Mouse (Mus musculus) midbrain, embryonic 16.5 days (tissue): ENCODE results near the gene Tbl1xr1. TPM values are rescaled to one million over a fixed set of nuclear protein-coding genes. Genes with fewer than 3 reads are reported as not detected.
A peak's percentile ranks its signal among the peaks of the same experiment; 100 is the strongest.

Experiments
- ATAC-seq: fragments of 200-750 bp; cut with Nextera tagmentation; 2 replicates; pipeline ENCODE4 v1.8.0; 2017; ENCODE audit warnings: moderate TSS enrichment
- H3K27ac ChIP-seq: fragments of 300-500 bp; sonication (generic); 2 replicates; pipeline ENCODE4 v1.5.1; 2014; ENCODE audit warnings: mild to moderate bottlenecking, low read length, mixed read lengths
- H3K27me3 ChIP-seq: fragments of 300-500 bp; sonication (generic); 2 replicates; pipeline ENCODE4 v1.6.1; 2014; ENCODE audit warnings: low read depth, low read length, mixed read lengths; ENCODE audit not compliant: control insufficient read depth, insufficient read depth
- H3K36me3 ChIP-seq: fragments of 300-500 bp; sonication (generic); 2 replicates; pipeline ENCODE4 v1.6.1; 2014; ENCODE audit warnings: mild to moderate bottlenecking, low read length, moderate library complexity, mixed read lengths; ENCODE audit not compliant: control insufficient read depth, insufficient read depth
- H3K4me1 ChIP-seq: fragments of 300-500 bp; sonication (generic); 2 replicates; pipeline ENCODE4 v1.6.1; 2014; ENCODE audit warnings: mild to moderate bottlenecking, low read length, mixed read lengths; ENCODE audit not compliant: control insufficient read depth, insufficient read depth
- H3K4me2 ChIP-seq: fragments of 300-500 bp; sonication (generic); 2 replicates; pipeline ENCODE4 v1.6.1; 2014; ENCODE audit warnings: mild to moderate bottlenecking, low read length, mixed read lengths
- H3K4me3 ChIP-seq: fragments of 300-500 bp; sonication (generic); 2 replicates; pipeline ENCODE4 v1.5.1; 2014; ENCODE audit warnings: low read depth, mild to moderate bottlenecking, low read length, moderate library complexity, mixed read lengths
- H3K9ac ChIP-seq: fragments of 300-500 bp; sonication (generic); 2 replicates; pipeline ENCODE4 v1.6.1; 2014; ENCODE audit warnings: low read depth, low read length, mixed read lengths
- H3K9me3 ChIP-seq: fragments of 300-500 bp; sonication (generic); replicated peaks from 2 replicates; pipeline ENCODE4 v1.6.1; 2014; ENCODE audit warnings: mild to moderate bottlenecking, low read length, mixed read lengths; ENCODE audit not compliant: control insufficient read depth, poor library complexity, severe bottlenecking
- WGBS: fragments of 180-500 bp; shearing (Covaris S2); extraction: QIAGEN DNeasy Blood & Tissue Kit; methylation state at CpG from one replicate; pipeline ENCODE4 v1.1.7; 2014; 5-methylcytosine and 5-hydroxymethylcytosine counted together
- polyA plus RNA-seq: library from polyadenylated mRNA; unstranded; fragments of >200 nt; fragmentation: Nextera tagmentation; extraction: Ambion mirVana; gene quantifications from 2 replicates; pipeline ENCODE4 v1.2.1, GENCODE M21; 2015

Gene Tbl1xr1
- polyA plus RNA-seq, 1 experiment from 2014 or later, result 15.1 TPM

DNA sequence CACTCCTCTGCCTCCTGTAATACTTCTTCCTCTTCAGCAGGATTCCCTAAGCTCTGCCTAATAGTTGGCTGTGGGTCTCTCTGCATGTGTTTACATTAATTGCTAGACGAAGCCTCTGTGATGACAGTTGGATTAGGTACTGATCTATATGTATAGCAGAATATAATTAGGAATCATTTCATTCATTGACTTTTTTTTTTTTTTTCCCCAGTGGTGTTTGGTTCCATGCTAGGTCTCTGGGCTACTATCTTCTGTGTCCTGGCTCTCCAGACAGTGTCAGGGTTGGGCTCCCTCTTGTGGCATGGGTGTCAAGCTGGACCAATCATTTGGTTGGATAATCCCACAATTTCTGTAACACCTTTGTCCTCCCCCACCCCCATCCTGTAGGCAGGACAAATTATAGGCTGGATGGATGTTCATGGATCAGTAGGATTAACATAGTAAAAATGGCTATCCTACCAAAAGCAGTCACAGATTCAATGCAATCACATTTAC lies 71.0 kb downstream of the Tbl1xr1 start:
- Histone ChIP-seq H3K36me3 (no peaks in the 10 kb centered on the region), H3K4me2 (no peak overlapping the region), H3K27me3 (no peaks in the 10 kb centered on the region), H3K9ac (no peak overlapping the region), H3K4me1 (no peaks in the 10 kb centered on the region), H3K27ac (no peak overlapping the region), H3K4me3 (no peak overlapping the region), H3K9me3 (no peaks in the 10 kb centered on the region)
- WGBS, result 73% methylated on average over 1 of the region's 1 CpGs
- ATAC-seq, result no peak

DNA sequence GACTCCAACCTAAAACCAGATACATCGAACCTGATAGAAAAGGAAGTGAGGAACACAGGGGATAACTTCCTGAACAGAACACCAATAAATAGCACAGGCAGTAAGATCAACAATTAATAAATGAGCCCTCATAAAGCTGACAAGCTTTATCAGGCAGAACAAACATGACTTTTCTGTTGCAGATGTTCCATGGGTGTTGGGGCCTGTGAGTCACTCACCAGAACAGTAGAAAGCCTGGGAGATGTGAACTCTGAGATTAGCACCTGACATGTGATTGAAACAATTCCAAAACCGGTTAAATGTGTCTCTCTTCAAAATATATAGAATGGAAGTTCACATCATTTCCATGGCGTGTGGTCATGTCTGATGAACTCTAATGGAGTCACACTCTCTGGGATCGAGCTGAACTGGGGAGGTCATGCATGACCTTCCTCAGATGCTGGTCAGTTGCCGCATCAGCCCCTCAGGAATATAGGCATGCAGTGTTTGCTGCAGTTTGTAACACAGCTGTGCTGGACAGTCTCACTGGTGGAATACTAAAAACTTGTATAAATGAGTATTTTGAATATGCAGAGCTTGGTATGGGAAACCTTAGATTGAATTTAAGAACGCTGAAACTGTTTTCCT lies 72.0 kb downstream of the Tbl1xr1 start:
- Histone ChIP-seq H3K4me2 (no peak overlapping the region), H3K9ac (no peak overlapping the region), H3K9me3 (no peaks in the 10 kb centered on the region), H3K27ac (no peak overlapping the region), H3K36me3 (no peaks in the 10 kb centered on the region), H3K4me3 (no peak overlapping the region), H3K27me3 (no peaks in the 10 kb centered on the region), H3K4me1 (no peaks in the 10 kb centered on the region)
- WGBS, result 90% methylated on average over 6 of the region's 6 CpGs
- no peak for ATAC-seq

DNA sequence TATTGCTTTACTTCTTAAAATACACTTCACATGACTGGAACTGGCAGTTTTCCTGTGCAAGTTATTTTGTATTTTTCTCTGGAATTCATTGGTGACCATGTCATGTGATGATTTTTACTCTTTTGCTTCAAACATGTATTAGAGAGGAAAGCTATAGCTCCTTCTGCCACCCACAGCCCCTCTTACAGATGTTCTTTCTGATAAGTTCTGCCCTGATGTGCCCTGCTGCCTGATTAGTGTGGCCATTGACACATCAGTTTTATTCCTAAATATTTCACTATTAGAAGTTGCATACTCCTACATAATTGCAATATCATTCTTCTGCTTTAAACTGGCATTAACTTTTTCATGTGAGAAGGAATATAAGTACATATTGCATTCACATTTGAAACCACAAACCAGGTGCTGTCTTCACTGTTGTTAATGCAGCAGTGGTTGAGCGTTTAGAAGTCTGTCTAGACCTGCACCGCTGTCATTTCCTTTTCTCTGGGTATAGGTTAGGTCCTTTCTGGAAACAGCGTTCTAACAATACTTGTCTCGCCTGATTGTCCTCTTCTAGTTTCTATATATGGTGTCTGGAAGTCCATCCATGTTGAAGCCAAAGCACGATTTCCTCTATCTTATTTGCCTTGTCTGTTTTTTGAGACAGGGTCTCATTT lies 74.5 kb downstream of the Tbl1xr1 start:
- no peaks in the 10 kb centered on the region for H3K36me3 ChIP-seq
- 92% methylated on average over 5 of the region's 5 CpGs for WGBS
- H3K4me2 ChIP-seq, result no peak overlapping the region
- no peaks in the 10 kb centered on the region for H3K27me3 ChIP-seq
- H3K4me3 ChIP-seq, result no peak overlapping the region
- no peak overlapping the region for H3K9ac ChIP-seq
- no peaks in the 10 kb centered on the region for H3K9me3 ChIP-seq
- H3K27ac ChIP-seq, result no peak overlapping the region
- ATAC-seq, result no peak
- no peaks in the 10 kb centered on the region for H3K4me1 ChIP-seq

DNA sequence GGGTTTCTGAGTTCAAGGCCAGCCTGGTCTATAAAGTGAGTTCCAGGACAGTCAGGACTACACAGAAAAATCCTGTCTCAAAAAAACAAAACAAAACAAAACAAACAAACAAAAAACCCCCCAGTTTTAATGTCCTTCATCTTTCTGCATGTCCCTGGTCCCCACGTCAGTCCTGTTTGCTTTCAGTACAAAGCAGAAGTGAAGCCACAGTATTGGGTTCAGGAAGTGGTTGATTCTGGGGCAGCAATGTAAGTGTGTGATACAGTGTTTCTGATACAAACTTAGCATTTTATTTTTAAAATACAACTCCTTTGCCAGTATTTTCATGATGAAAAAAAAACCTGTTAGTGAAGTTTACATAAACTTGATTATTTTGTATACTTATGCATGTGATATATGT lies 76.3 kb downstream of the Tbl1xr1 start:
- Histone ChIP-seq H3K27ac (no peak overlapping the region), H3K4me1 (no peaks in the 10 kb centered on the region), H3K9ac (no peak overlapping the region), H3K27me3 (no peaks in the 10 kb centered on the region), H3K36me3 (no peaks in the 10 kb centered on the region), H3K4me3 (no peak overlapping the region), H3K4me2 (no peak overlapping the region), H3K9me3 (no peaks in the 10 kb centered on the region)
- WGBS, result 96% methylated on average over 1 of the region's 1 CpGs
- ATAC-seq, result no peak

DNA sequence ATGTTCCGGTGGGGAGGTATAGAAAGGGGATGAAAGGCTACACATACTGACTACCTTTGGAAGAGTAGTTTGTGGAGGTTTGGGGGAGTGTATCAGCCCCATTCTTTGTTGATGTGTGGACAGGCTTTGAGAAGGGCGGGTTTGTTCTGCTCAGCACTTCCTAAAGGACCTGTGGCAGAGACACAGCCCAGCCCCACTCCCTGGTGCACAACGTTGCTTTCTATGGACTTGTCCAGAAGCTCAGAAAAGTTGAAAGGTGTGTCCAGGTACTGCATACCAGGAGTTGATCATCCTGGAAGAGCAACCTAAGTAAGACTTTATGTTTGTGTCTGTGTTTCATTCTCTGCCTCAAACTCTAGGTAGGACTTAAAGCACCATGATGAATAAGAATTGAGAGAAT lies 78.1 kb downstream of the Tbl1xr1 start:
- ATAC-seq, result no peak
- no peak overlapping the region for H3K27ac ChIP-seq
- H3K9ac ChIP-seq, result no peak overlapping the region
- WGBS, result 89% methylated on average over 3 of the region's 3 CpGs
- H3K36me3 ChIP-seq, result no peaks in the 10 kb centered on the region
- H3K4me1 ChIP-seq, result no peaks in the 10 kb centered on the region
- H3K9me3 ChIP-seq, result no peaks in the 10 kb centered on the region; the same call in 1 of the 2 replicates
- no peaks in the 10 kb centered on the region for H3K27me3 ChIP-seq
- H3K4me3 ChIP-seq, result no peak overlapping the region
- no peak overlapping the region for H3K4me2 ChIP-seq

DNA sequence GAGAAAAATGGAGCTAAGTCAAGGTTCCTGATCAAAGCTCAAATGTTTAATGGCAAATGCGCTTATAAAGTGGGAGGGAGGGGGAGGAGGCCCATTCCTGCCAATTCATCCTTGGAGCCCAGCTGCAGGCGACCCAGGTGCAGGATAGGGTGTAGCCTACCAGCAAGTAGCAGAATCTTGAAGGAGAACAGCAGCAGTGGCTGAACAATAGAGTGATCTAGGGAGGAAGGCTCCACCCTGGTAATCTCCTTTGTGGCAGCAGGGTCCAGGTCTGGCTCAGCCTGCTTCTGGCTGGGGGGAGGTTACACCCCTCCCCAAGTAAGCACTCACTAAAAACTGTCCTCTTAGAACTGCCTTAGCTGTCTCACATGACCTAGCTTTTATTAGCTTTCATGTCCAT lies 79.9 kb downstream of the Tbl1xr1 start:
- no peak overlapping the region for H3K4me3 ChIP-seq
- H3K27ac ChIP-seq, result no peak overlapping the region
- 0 out of 2 replicates have a peak, but pooled peaks have one; percentile 32 for ATAC-seq
- 58% methylated on average over 2 of the region's 2 CpGs for WGBS
- no peaks in the 10 kb centered on the region for H3K27me3 ChIP-seq
- no peaks in the 10 kb centered on the region for H3K36me3 ChIP-seq
- H3K4me1 ChIP-seq, result no peaks in the 10 kb centered on the region
- H3K4me2 ChIP-seq, result no peak overlapping the region
- no peak overlapping the region for H3K9ac ChIP-seq
- no peaks in the 10 kb centered on the region; the same call in 1 of the 2 replicates for H3K9me3 ChIP-seq

DNA sequence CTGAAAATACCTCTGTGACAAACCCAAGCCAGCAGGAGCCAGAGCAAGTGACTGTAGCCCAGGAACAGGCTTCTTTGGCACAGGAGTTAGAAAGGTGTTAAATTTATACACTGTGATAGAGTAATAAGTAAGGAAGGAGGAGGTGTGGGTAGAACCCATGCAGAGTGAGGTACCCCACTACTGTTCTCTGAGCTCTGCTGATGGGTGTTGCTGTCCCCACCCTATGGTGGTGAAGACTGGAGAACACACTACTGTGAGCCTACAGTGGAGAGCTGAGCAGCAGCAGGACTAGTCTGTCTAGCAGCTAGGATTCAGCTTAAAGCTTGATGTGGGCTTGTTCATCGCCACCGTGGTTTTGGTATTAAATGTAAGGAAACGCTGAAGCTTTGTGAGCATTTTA lies 86.5 kb downstream of the Tbl1xr1 start:
- 100% methylated on average over 3 of the region's 3 CpGs for WGBS
- Histone ChIP-seq H3K4me2 (no peak overlapping the region), H3K4me1 (no peaks in the 10 kb centered on the region)

DNA sequence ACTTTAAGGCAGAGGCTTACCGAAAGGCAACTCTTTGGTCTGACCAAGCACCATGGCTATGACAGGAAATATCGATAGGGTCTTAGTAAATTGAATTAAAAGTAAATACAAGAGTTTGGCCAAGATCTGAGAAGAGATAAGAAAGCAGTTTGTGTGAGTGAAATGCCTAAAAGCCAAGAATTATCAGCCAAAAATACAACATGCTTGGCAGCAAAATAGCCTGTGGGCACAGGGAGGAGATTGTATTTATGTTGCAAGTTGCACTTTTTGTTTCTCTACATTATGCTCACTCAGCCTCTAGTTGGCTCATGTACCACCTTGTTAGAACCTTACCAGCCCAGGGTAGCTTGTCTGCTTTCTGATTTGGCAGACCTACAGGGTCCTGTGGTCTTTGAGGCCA lies 91.4 kb downstream of the Tbl1xr1 start:
- Histone ChIP-seq H3K9me3 (no peaks in the 10 kb centered on the region), H3K4me2 (no peak overlapping the region), H3K27ac (no peak overlapping the region), H3K4me1 (no peaks in the 10 kb centered on the region; the same call in 1 of the 2 replicates), H3K9ac (no peak overlapping the region), H3K36me3 (no peaks in the 10 kb centered on the region), H3K4me3 (no peak overlapping the region), H3K27me3 (no peaks in the 10 kb centered on the region)
- no peak for ATAC-seq
- 100% methylated on average over 2 of the region's 2 CpGs for WGBS

More for the DNA sequence above, 86.5 kb downstream of the Tbl1xr1 start:
- no peak for ATAC-seq
- no peaks in the 10 kb centered on the region for H3K27me3 ChIP-seq
- no peaks in the 10 kb centered on the region; the same call in 1 of the 2 replicates for H3K9me3 ChIP-seq
- H3K4me3 ChIP-seq, result no peak overlapping the region
- H3K9ac ChIP-seq, result no peak overlapping the region
- H3K36me3 ChIP-seq, result no peaks in the 10 kb centered on the region
- H3K27ac ChIP-seq, result no peak overlapping the region

DNA sequence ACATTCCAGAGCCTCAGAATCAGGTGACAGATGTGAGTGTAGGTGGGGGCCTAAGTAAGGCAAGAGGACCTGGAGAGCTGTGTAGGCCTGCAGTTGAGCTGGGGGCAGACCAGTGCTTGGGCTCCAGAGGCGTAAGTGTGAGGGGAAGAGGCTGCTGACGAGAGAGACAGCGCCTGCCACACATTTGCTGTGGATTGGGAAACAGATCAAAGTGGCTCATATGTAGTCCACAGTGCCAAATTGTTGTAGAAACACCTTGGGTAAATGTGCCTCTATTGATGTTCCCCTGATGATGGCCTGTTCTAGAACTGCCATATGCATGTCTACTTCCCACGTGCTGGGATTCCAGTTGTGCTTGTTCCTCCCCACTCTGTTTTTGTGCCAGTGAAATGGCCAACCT lies 92.0 kb downstream of the Tbl1xr1 start:
- H3K4me1 ChIP-seq, result no peaks in the 10 kb centered on the region; the same call in 1 of the 2 replicates
- no peak overlapping the region for H3K9ac ChIP-seq
- no peak for ATAC-seq
- H3K4me3 ChIP-seq, result no peak overlapping the region
- no peak overlapping the region for H3K4me2 ChIP-seq
- H3K9me3 ChIP-seq, result no peaks in the 10 kb centered on the region
- no peak overlapping the region for H3K27ac ChIP-seq
- H3K36me3 ChIP-seq, result no peaks in the 10 kb centered on the region
- WGBS, result 91% methylated on average over 4 of the region's 4 CpGs
- H3K27me3 ChIP-seq, result no peaks in the 10 kb centered on the region
